Mouse (Mus musculus) kidney, postnatal 36 days (tissue): ENCODE data around the gene Olfr159.

Experiments
- DNase-seq, 2 experiments: peaks; one replicate each; pipeline ENCODE4 v3.0.0; 2021 to 2022; ENCODE audit warnings: mixed read lengths in 2 of 2

Gene Olfr159

DNA sequence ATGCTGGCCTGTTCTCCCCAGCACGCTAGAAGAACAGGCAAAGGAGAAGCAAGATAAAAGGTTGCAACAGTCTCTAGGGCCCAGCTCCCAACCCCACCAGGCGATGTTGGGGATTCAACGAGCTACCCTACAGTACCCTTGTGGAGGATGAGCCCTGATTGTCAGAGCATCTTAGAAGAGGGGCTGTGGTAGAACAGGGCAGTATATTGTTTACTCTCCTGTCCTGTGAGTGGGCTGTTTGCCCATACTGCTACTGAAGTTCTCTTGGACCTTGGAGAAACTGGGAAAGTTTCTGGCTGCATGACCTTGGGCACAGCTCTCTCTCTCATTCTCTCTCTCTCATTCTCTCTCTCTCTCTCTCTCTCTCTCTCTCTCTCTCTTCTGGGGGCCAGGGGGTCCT is 41.7 kb downstream of the Olfr159 start:
- no peak for DNase-seq

DNA sequence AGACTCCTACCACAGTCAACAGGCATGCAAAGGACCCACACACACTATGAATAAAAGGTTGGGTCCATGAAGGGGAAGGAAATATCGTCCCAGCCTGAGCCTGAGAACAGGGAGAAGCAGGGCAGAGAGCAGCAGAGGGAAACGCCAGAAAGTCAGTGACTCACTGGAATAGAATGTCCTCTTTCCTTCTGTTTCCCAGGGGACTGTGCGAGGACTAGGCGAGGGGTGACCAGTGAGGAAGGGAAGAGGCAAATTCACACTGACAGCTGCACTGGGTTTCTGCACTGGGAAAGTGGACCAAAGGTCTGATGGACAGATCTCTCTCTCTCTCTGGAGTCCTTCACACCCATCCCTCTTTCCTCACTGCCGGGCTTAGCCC is 42.2 kb downstream of the Olfr159 start:
- peak; percentile 50 to 82 for DNase-seq

DNA sequence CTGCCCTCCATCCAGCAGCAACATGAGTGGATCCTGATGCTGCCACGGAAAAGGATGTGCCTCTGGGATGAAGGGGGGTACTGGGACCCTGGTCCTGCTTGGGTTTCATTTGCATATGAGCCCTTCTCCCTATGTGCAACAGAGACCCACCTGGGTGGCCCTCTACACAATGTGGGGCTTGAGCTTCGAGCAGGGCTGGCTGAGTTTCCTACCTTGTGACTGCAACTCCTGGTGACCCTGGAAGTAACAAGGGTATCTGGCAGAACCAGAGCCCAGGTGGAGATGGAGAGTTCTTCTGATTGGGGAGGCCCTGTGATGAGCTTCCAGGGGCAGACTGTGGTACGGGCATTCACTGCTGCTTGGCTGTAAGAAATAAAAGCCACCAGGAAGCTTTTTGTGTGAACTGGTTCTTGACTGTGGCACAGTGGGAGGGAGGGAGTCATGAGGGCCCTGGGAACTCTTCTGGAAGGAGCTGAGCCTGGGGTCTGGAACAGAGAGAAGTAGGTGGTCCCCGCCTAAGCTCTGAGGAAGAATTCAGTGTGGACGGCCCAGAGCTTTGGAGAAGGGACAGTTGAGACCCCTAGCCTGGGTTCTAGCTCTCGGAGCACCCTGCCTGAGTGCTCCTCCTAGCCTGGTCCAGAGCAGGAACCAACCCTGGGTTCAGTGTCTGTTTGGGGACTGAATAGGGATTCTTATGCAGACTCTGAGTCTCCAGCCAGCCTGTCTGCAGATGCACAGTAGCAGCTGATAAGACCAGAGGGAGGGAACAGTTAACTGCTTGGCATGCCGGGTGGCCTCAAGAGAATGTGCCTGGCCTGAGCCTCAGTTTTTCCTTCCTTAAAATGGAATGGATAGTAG is 42.9 kb downstream of the Olfr159 start:
- no peak for DNase-seq

GRCm38 (mm10) chr4:43726995-43727394 is 43.8 kb downstream of the Olfr159 start, which contains the start of gene Hrct1:
Hrct1 (plus strand) TSS chr4:43727188.
- DNase-seq, result peak; percentile 80 to 92

- peak; percentile 52 to 55 for DNase-seq
Observed at GRCm38 (mm10) chr4:43726228-43726993, 44.4 kb downstream of the Olfr159 start.

DNA sequence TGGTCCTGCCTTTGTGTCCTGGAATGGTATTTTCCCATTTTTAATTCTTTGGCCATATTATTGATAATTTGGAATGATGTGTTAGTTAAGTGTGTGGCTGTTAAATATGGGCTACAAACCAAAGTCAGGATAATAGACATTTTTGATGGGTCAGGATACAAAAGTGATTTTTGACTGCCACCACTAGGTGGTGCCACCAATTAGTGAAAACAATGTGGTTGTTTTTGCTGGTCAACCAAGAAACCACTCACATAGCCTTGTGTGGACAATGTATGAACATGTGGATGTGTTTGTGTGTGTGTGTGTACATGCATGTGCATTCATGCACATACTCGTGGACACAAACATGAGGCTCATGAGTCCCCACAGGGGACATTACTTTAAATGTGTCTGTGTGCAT is 46.0 kb downstream of the Olfr159 start:
- DNase-seq, result peak; percentile 45 to 83

- DNase-seq, result no peak
Observed at GRCm38 (mm10) chr4:43722191-43722590, 48.6 kb downstream of the Olfr159 start.

GRCm38 (mm10) chr4:43720491-43721228 is 50.1 kb downstream of the Olfr159 start:
- DNase-seq, result no peak
